Mouse (Mus musculus) frontal cortex, adult (tissue): Measurements from ENCODE around the gene Dok3.
"Not testable (repeated sequence)": the region's sequence is repeated elsewhere in the genome, so short reads cannot be mapped to it uniquely, and the experiment has no call there.

ENCODE experiments used
- ATAC-seq: cut with Nextera tagmentation; 2 replicates; pipeline ENCODE4 v1.9.2; 2017; ENCODE audit warnings: mild to moderate bottlenecking, moderate library complexity, mixed read lengths; ENCODE audit not compliant: low TSS enrichment

Gene Dok3

GRCm38 (mm10) chr13:55529198-55529915 lies at the start of gene Dok3:
Gene Dok3, minus strand, starts transcription at chr13:55529296.
- ATAC-seq = no peak

- ATAC-seq = no peak
Measured at GRCm38 (mm10) chr13:55578086-55578485, 49.0 kb upstream of the Dok3 start.

- not testable (repeated sequence) for ATAC-seq
Measured at GRCm38 (mm10) chr13:55576872-55577271, 47.8 kb upstream of the Dok3 start.

- no peak for ATAC-seq
Measured at GRCm38 (mm10) chr13:55575932-55576331, 46.8 kb upstream of the Dok3 start.

- no peak for ATAC-seq
Measured at GRCm38 (mm10) chr13:55574321-55574720, 45.2 kb upstream of the Dok3 start.

GRCm38 (mm10) chr13:55573432-55573831 lies 44.3 kb upstream of the Dok3 start, which contains the start of gene Tmed9:
Gene Tmed9, plus strand, starts transcription at chr13:55573732.
- ATAC-seq = no peak

- ATAC-seq = no peak
Measured at GRCm38 (mm10) chr13:55571977-55572376, 42.9 kb upstream of the Dok3 start.

- ATAC-seq = peak; percentile 77
Measured at GRCm38 (mm10) chr13:55571027-55571751, 42.1 kb upstream of the Dok3 start, which contains the start of gene Fam193b. Gene Fam193b, minus strand, starts transcription at chr13:55571120.

- ATAC-seq = peak; percentile 49
Measured at GRCm38 (mm10) chr13:55570286-55570973, 41.3 kb upstream of the Dok3 start.

- peak; percentile 36; the same call in 1 of the 2 replicates for ATAC-seq
Measured at GRCm38 (mm10) chr13:55569726-55570285, 40.7 kb upstream of the Dok3 start.

- ATAC-seq = not testable (repeated sequence)
Measured at GRCm38 (mm10) chr13:55568524-55568923, 39.4 kb upstream of the Dok3 start.

GRCm38 (mm10) chr13:55567949-55568348 lies 38.9 kb upstream of the Dok3 start:
- no peak for ATAC-seq

GRCm38 (mm10) chr13:55567001-55567400 lies 37.9 kb upstream of the Dok3 start:
- no peak for ATAC-seq

GRCm38 (mm10) chr13:55563266-55563879 lies 34.3 kb upstream of the Dok3 start:
- no peak for ATAC-seq

GRCm38 (mm10) chr13:55557499-55557898 lies 28.4 kb upstream of the Dok3 start:
- ATAC-seq = no peak

GRCm38 (mm10) chr13:55555921-55556320 lies 26.8 kb upstream of the Dok3 start:
- no peak for ATAC-seq

GRCm38 (mm10) chr13:55549061-55549460 lies 20.0 kb upstream of the Dok3 start:
- ATAC-seq = no peak

- no peak for ATAC-seq
Measured at GRCm38 (mm10) chr13:55548426-55548825, 19.3 kb upstream of the Dok3 start.

- no peak for ATAC-seq
Measured at GRCm38 (mm10) chr13:55547916-55548315, 18.8 kb upstream of the Dok3 start.

GRCm38 (mm10) chr13:55544792-55545191 lies 15.7 kb upstream of the Dok3 start:
- no peak for ATAC-seq

- ATAC-seq = no peak
Measured at GRCm38 (mm10) chr13:55543447-55543846, 14.4 kb upstream of the Dok3 start.

- no peak for ATAC-seq
Measured at GRCm38 (mm10) chr13:55542891-55543290, 13.8 kb upstream of the Dok3 start.
